Mouse (Mus musculus) gastrocnemius, adult 8-10 months (tissue): ENCODE data around the gene Gm20458. TPM values are rescaled to one million over a fixed set of nuclear protein-coding genes. Genes with fewer than 3 reads are reported as not detected.

Experiments used
- DNase-seq, 2 experiments: peaks; one replicate each; pipeline ENCODE4 v3.0.0; 2022; ENCODE audit warnings: low spot score in 2 of 2
- total RNA-seq, 4 experiments: library from RNA; stranded (reverse); gene quantifications; 2 replicates each; pipeline ENCODE4 v1.2.4; 2022

Gene Gm20458
- total RNA-seq: 10 to 100 TPM in 2 of 4 experiments, 1 to 10 TPM in 1, not detected in 1; 3.8 to 12.1 (median 11.8) TPM

DNA sequence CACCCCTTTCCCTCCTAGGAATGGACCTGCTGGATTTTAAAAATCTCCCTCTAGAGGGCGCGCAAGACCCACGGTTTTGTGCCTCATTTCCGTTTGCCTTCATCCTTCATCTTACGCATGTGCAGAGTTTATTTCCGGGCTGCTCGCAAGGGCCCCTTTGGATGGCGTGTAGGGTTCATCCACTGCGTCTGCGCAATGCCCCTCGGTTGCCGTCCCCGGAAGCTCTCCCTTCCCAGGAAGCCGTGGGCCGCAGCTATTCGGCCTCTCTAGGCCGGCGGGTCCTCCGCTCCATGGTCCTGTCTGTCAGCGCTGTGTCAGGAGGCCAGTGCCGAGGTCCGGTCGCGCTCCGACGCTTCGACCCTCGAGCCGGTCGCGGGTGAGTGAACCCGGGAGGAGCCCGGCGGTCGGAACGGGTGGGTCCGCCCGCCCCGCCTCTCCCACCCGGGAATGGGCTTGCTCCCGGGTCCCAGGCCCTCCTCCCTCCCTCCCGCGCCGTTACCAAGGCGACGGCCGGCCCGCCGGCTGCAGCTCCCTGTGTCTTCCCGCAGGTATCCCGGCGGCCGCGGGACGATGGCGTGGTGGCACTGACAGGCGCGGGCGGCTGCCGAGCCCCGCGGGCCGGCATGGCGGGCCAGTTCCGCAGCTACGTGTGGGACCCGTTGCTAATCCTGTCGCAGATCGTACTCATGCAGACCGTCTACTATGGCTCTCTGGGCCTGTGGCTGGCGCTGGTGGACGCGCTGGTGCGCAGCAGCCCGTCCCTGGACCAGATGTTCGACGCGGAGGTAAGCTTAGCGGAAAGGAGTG, at the start of gene Gm20458:
TSS of gene Gm20458 (plus strand) at position 223 of the 807 bp plus-strand sequence.
- DNase-seq: peak; percentile 87 to 95

DNA sequence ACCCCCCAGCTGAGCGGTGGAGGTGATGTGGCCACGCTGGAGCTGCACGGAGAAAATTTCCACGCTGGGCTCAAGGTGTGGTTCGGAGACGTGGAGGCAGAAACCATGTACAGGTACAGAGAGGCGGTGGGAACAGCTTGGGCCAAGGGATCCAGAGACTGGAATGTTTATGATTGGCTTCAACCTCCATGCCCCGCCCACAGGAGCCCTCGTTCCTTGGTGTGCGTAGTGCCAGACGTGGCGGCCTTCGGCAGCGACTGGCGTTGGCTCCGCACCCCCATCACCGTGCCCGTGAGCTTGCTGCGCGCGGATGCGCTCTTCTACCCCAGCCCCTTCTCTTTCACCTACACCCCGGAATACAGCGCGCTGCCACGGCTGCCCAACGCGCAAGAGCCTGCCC, 46.6 kb upstream of the Gm20458 start:
- no peak for DNase-seq

DNA sequence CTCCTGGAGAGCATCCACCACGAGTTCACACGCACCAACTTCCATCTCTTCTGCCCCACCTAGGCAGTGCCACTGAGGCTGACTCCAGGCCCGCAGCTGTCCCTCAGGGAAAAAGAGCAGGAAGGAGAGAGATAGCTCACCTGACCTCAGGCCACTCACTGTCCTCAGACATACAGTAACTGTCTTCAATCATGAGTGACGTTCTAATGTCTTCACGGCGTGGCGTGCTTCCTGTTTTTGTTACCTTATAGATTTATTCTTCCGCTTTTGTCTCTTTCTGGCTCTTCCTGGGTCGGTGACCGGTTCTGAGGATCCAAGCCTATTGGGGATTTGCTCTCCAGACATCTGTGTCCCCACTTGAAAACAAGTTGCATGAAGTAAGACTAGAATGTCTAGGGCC, 46.2 kb upstream of the Gm20458 start:
- DNase-seq: no peak

DNA sequence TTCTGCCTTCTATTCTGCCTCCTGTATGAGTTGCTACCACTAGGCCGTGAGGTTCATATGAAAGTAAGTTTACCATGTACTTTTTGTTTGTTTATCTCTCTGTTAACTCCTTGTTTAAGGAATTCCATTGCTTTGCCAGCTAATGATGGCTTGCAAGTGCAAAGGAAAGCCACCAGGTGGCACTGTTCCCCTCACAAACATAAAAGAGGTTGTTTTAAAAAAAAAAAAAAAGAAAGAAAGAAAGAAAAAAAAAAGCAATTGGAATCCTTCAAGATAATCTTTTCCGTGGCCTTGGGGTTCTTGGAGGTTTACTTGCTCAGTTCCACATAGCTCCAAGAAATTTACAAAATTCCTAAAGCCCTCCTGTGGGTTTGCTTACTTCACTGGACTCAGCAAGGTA, 43.6 kb upstream of the Gm20458 start:
- no peak for DNase-seq

- DNase-seq: no peak
Observed at GRCm38 (mm10) chr2:164418308-164418875, 42.4 kb upstream of the Gm20458 start.

GRCm38 (mm10) chr2:164419489-164419888, 41.3 kb upstream of the Gm20458 start:
- DNase-seq: no peak

DNA sequence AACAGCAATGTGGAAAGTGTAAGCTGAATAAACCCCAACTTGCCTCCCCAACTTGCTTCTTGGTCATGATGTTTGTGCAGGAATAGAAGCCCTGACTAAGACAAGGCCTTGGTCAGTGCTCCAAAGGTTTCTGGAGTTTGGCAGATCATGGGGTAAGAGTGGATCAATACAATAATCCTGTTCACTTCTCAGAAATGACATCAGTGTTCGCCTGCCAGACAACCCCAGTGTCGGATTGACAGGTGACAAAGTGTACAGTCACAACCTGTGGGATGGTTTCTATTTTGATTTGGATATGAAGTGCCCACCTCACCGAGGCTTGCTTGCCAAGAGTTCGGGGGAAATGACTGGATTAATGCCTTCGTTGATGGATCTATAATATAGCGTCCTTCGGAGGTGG, 39.5 kb upstream of the Gm20458 start:
- DNase-seq: no peak

- no peak for DNase-seq
Observed at GRCm38 (mm10) chr2:164421979-164422378, 38.8 kb upstream of the Gm20458 start.

DNA sequence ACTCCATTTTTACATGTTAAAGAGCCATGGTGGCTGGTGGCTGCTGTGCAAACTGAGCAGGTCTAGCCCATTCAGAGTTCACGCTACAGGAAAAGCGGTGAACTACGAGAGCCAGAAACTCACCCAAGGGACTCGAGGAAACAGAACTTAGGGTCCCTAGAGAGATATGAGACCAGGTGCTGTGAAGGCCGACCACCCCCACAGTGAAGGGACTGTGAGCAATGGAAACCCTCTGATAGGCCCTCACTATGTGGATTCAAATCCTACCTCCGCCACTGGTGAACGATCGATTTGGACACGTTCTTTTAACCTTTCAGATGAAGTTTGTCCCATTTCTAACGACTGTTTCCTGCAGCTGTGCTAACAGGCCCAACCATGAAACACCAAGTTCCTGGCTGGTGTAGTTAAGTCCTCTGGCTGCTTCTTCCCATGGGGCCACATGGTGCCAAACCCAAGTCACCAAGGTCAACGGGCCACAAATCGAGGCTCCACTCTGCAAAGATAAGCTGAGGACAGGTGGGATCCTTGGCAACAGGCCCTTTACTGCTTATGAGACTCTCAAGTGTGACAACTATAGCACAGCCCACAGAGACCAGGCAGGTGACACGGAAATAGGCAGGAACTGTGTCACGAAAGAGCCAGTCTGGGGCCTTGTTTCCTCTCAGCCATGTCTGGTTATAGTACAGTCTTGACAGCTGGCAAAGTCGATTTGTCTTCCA, 37.9 kb upstream of the Gm20458 start:
- DNase-seq: no peak

- no peak for DNase-seq
Observed at GRCm38 (mm10) chr2:164423464-164423863, 37.3 kb upstream of the Gm20458 start.

GRCm38 (mm10) chr2:164424406-164424805, 36.4 kb upstream of the Gm20458 start:
- DNase-seq: no peak

DNA sequence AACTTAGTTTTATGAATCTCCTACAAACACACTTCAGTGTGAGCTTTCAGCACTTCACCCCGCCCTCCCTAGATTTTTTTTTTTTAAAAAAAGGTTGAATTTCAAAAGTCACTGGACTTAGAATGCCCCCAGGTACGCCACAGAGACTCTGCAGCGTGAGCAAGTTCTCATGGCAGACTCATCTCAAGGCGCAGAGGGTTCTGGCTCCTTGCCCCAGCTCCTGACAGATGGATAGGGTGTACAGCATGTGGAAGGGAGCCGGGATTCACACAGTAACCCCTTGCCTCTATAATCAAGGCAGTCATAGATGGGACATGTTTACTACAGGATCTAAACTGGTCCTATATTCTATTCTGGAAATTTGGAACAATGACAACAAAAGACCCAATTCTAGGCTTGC, 35.4 kb upstream of the Gm20458 start:
- DNase-seq: no peak

GRCm38 (mm10) chr2:164426121-164426520, 34.6 kb upstream of the Gm20458 start:
- DNase-seq: no peak

GRCm38 (mm10) chr2:164426952-164427351, 33.8 kb upstream of the Gm20458 start:
- no peak for DNase-seq

DNA sequence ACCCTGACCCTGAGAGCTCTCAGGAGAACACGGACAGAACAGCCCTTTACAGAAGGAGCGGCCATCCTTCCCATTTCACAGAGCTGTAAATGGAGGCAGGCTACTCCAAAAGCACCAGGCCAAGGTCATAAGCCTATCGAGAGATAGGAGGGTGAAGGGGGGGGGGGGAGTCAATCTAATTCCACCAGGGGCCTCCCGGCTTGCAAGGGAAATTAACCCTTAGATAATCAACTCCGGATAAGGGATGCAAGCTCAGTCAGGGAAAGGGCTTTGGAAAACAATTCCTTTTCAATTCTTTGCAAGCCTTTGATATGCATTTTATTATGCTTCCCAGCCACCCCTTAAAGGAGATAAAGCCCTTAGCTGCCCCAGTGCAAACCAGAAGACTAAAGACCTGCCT, 32.3 kb upstream of the Gm20458 start:
- DNase-seq: no peak

DNA sequence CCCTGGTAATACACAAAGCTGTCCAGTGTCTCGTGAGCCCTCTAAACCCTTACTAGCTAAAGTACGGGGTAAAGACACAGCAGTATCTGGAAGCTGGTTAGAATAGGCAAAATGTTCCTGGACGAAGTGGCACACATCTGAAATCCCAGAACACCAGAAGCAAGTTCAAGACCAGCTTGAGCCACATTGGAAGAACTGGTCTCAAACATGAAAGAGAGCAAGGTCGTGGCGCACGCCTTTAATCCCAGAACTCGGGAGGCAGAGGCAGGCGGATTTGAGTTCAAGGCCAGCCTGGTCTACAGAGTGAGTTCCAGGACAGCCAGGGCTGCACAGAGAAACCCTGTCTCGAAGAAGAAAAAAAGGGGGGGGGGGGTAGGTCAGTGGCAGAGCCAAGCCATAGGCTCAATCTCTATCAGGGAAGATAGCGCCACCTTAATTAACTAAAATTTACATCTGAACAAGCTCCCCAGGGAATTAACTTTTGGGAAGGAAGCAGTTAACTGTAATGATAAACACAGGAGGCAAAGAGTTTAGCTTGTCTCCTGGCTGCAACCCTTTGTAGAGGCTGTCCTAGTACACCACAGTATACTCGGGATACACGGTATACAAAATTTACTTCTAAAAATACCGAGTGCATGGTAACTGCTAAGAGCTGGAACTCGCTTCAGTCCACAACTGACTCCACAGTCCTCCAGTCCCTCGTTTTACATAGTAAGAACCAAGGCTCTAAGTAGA, 30.7 kb upstream of the Gm20458 start:
- DNase-seq: no peak

DNA sequence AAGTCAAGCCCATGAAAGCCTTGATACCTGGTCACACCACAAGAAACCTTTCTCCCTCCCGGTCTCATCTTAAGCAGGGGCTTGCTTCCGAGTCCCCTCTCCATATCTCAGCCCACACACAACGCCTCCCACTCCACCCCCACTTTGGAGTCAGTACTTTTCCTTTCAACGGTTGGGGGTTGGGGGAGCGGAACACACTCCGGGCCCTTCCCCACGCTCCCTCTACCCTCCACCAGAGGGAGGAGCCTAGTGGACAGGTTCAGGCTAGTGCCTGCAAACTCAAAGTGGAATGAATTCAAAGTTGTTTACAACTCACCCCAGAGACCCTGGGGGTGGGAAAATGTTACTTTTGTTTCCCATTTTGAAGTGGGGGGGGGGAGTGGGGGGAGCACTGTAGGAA, 30.1 kb upstream of the Gm20458 start:
- DNase-seq: no peak

GRCm38 (mm10) chr2:164431676-164432465, 28.9 kb upstream of the Gm20458 start:
- DNase-seq: no peak

- peak; percentile 47 to 48 for DNase-seq
Observed at GRCm38 (mm10) chr2:164432541-164433191, 28.1 kb upstream of the Gm20458 start.

GRCm38 (mm10) chr2:164433278-164433895, 27.4 kb upstream of the Gm20458 start:
- no peak for DNase-seq
